Mouse (Mus musculus): Measurements from ENCODE around the gene Grm7. TPM values are rescaled to one million over a fixed set of nuclear protein-coding genes. Genes with fewer than 3 reads are reported as not detected.

The Grm7 gene
- polyA plus RNA-seq, 1 experiment, result 0.28 TPM

DNA sequence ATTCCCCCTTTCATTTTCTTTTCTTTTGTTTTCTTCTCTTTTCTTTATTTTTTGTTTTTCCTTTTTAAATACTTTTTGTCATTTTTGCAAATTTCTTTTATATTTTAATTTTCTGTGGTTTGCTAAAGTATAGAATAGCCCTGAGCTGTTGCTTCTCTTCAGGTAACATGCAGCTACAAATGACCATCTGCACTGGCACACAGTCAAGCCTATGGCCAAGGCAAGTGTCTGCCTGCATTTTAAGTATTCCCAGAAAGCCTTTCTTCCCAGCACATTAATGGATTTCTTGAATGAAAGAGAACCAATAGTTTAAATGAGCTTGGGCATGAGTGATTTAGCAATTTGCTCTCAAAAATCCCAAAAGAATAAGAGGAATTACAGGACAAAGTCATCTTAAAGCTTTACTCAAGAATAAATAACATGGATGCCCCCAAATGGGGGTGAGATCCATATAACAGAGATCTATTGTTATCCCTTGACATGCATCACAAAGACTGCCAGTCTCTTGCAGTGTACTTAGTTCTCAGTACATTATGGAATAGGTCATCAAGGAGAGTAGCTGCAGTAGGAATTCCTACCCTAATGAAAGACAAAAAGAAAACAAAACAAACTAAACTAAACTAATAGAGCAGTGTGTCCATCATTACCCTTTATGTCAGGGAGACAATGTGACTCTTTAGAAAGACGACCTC is 865.5 kb downstream of the Grm7 start:
- Histone ChIP-seq H3K36me3 (ENCODE audit: control insufficient read depth, insufficient read depth) (no peaks in the 10 kb centered on the region), H3K4me2 (ENCODE audit: low read depth) (no peak overlapping the region), H3K4me3 (no peak overlapping the region), H3K79me2 (ENCODE audit: control insufficient read depth, insufficient read depth) (no peaks in the 10 kb centered on the region), H3K27me3 (ENCODE audit: control insufficient read depth, insufficient read depth, insufficient read length) (no peaks in the 10 kb centered on the region), H3ac (ENCODE audit: control insufficient read depth, insufficient read length) (no peak overlapping the region)
- TF ChIP-seq USF1 (IDR thresholded peaks at IDR 0.05; ENCODE audit: low read depth) (no peak), TCF12 (IDR thresholded peaks at IDR 0.05; ENCODE audit: insufficient read depth, poor library complexity, severe bottlenecking) (no peak), MAX (IDR thresholded peaks at IDR 0.05; ENCODE audit: low read depth) (no peak), MYOD1 (IDR thresholded peaks at IDR 0.05; ENCODE audit: control insufficient read depth in 1 of 3, insufficient read length in 2 of 3, low read depth in 2 of 3) (no peak), E2F4 (IDR thresholded peaks at IDR 0.05; ENCODE audit: insufficient read depth) (no peak)

DNA sequence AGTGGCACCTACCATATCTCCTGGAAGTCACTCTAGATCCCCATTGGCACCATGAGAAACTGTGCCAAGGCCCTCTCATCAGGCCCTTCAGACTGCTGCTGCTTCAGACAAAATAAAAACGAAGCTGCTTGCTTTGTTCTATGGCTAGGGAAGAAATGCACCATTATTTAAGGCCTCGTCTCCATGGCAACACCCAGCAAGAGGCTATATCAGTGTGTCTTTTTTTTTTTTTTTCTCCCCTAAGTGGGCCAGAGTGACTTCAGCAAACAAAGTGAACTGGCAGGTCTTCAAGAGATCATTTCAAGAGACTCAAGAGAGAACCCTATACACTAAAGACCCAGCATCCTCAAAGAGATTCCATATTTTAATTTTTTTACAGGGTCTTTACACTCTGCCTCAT is 867.0 kb downstream of the Grm7 start:
- Histone ChIP-seq H3K79me2 (ENCODE audit: control insufficient read depth, insufficient read depth) (no peaks in the 10 kb centered on the region), H3K4me3 (no peak overlapping the region), H3K36me3 (ENCODE audit: control insufficient read depth, insufficient read depth) (no peaks in the 10 kb centered on the region), H3ac (ENCODE audit: control insufficient read depth, insufficient read length) (no peak overlapping the region), H3K27me3 (ENCODE audit: control insufficient read depth, insufficient read depth, insufficient read length) (no peaks in the 10 kb centered on the region), H3K4me2 (ENCODE audit: low read depth) (no peak overlapping the region)
- no peak for TF ChIP-seq POLR2AphosphoS2 (IDR thresholded peaks at IDR 0.05; ENCODE audit: insufficient read length, low read depth)
- TF ChIP-seq SRF (IDR thresholded peaks at IDR 0.05; ENCODE audit: control insufficient read depth, insufficient read length, low read depth), result no peak
- no peak for TF ChIP-seq TCF3 (IDR thresholded peaks at IDR 0.05; ENCODE audit: insufficient read length, low read depth)
- no peak for TF ChIP-seq MYOG (IDR thresholded peaks at IDR 0.05; ENCODE audit: control insufficient read depth in 1 of 3, insufficient read depth in 1 of 3, insufficient read length in 2 of 3, low read depth in 2 of 3)
- no peak for TF ChIP-seq POLR2A (IDR thresholded peaks at IDR 0.05; ENCODE audit: insufficient read length, low read depth)
- no peak for TF ChIP-seq REST (IDR thresholded peaks at IDR 0.05; ENCODE audit: insufficient read depth, insufficient read length)
- TF ChIP-seq MAX (IDR thresholded peaks at IDR 0.05; ENCODE audit: low read depth), result no peak
- no peak for TF ChIP-seq E2F4 (IDR thresholded peaks at IDR 0.05; ENCODE audit: insufficient read depth)
- TF ChIP-seq CEBPB (IDR thresholded peaks at IDR 0.05; ENCODE audit: insufficient read depth, poor library complexity, severe bottlenecking), result no peak
- no peak for TF ChIP-seq MYOD1 (IDR thresholded peaks at IDR 0.05; ENCODE audit: control insufficient read depth in 1 of 3, insufficient read length in 2 of 3, low read depth in 2 of 3)
- no peak for TF ChIP-seq TCF12 (IDR thresholded peaks at IDR 0.05; ENCODE audit: insufficient read depth, poor library complexity, severe bottlenecking)
- no peak for TF ChIP-seq USF1 (IDR thresholded peaks at IDR 0.05; ENCODE audit: low read depth)

DNA sequence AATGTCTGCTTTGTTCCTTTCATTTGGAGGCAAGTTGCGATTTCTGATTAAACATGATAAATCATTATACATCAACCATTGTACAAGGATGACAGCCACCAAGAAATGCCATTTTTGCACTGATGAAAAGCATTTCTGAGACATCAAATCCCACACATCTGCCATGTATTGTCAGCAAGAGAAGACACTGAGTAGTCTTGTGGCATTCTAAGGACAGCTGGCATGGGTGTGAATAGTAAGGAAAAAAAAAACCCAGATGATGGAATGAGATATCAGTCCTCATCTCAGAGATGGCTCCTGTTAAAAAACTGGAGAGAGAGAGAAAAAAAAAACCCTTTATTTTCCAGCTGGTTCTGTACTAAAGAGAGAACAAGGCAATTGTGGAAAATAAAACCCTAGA is 875.8 kb downstream of the Grm7 start:
- Histone ChIP-seq H3K4me2 (ENCODE audit: low read depth) (no peak overlapping the region), H3K79me2 (ENCODE audit: control insufficient read depth, insufficient read depth) (no peaks in the 10 kb centered on the region), H3K4me3 (no peak overlapping the region), H3K27me3 (ENCODE audit: control insufficient read depth, insufficient read depth, insufficient read length) (no peaks in the 10 kb centered on the region), H3ac (ENCODE audit: control insufficient read depth, insufficient read length) (no peak overlapping the region), H3K36me3 (ENCODE audit: control insufficient read depth, insufficient read depth) (no peaks in the 10 kb centered on the region)
- TF ChIP-seq MAX (IDR thresholded peaks at IDR 0.05; ENCODE audit: low read depth), result no peak
- no peak for TF ChIP-seq CEBPB (IDR thresholded peaks at IDR 0.05; ENCODE audit: insufficient read depth, poor library complexity, severe bottlenecking)
- no peak for TF ChIP-seq POLR2A (IDR thresholded peaks at IDR 0.05; ENCODE audit: insufficient read length, low read depth)
- no peak for TF ChIP-seq E2F4 (IDR thresholded peaks at IDR 0.05; ENCODE audit: insufficient read depth)
- TF ChIP-seq TCF12 (IDR thresholded peaks at IDR 0.05; ENCODE audit: insufficient read depth, poor library complexity, severe bottlenecking), result no peak
- TF ChIP-seq TCF3 (IDR thresholded peaks at IDR 0.05; ENCODE audit: insufficient read length, low read depth), result no peak
- no peak for TF ChIP-seq SRF (IDR thresholded peaks at IDR 0.05; ENCODE audit: control insufficient read depth, insufficient read length, low read depth)
- TF ChIP-seq USF1 (IDR thresholded peaks at IDR 0.05; ENCODE audit: low read depth), result no peak
- TF ChIP-seq POLR2AphosphoS2 (IDR thresholded peaks at IDR 0.05; ENCODE audit: insufficient read length, low read depth), result no peak
- no peak for TF ChIP-seq REST (IDR thresholded peaks at IDR 0.05; ENCODE audit: insufficient read depth, insufficient read length)
- TF ChIP-seq MYOD1 (IDR thresholded peaks at IDR 0.05; ENCODE audit: control insufficient read depth in 1 of 3, insufficient read length in 2 of 3, low read depth in 2 of 3), result no peak
- TF ChIP-seq MYOG (IDR thresholded peaks at IDR 0.05; ENCODE audit: control insufficient read depth in 1 of 3, insufficient read depth in 1 of 3, insufficient read length in 2 of 3, low read depth in 2 of 3), result no peak

DNA sequence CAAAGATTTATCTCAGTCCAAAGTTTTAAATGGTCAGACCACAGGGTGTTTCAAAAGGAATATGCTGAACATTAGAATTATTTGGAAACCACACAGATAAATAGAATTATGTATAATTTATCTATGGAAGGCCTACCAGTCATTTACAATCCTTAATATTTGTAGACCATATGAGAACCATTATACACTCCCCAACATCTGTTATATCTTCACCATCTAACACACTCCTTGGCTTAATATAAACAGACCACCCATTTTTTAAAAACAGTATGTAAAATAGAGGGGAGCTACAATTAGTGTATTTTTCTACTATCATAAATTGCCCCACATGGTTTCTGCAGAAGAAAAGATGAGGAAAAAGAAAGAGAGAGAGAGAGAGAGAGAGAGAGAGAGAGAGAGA is 876.7 kb downstream of the Grm7 start:
- H3K79me2 ChIP-seq (ENCODE audit: control insufficient read depth, insufficient read depth), result no peaks in the 10 kb centered on the region
- no peak overlapping the region for H3K4me2 ChIP-seq (ENCODE audit: low read depth)
- no peaks in the 10 kb centered on the region for H3K36me3 ChIP-seq (ENCODE audit: control insufficient read depth, insufficient read depth)
- no peaks in the 10 kb centered on the region for H3K27me3 ChIP-seq (ENCODE audit: control insufficient read depth, insufficient read depth, insufficient read length)
- no peak for TF ChIP-seq POLR2AphosphoS2 (IDR thresholded peaks at IDR 0.05; ENCODE audit: insufficient read length, low read depth)
- no peak for TF ChIP-seq REST (IDR thresholded peaks at IDR 0.05; ENCODE audit: insufficient read depth, insufficient read length)
- no peak for TF ChIP-seq USF1 (IDR thresholded peaks at IDR 0.05; ENCODE audit: low read depth)
- TF ChIP-seq POLR2A (IDR thresholded peaks at IDR 0.05; ENCODE audit: insufficient read length, low read depth), result no peak
- TF ChIP-seq SRF (IDR thresholded peaks at IDR 0.05; ENCODE audit: control insufficient read depth, insufficient read length, low read depth), result no peak
- TF ChIP-seq TCF12 (IDR thresholded peaks at IDR 0.05; ENCODE audit: insufficient read depth, poor library complexity, severe bottlenecking), result no peak
- TF ChIP-seq CEBPB (IDR thresholded peaks at IDR 0.05; ENCODE audit: insufficient read depth, poor library complexity, severe bottlenecking), result no peak
- TF ChIP-seq E2F4 (IDR thresholded peaks at IDR 0.05; ENCODE audit: insufficient read depth), result no peak
- TF ChIP-seq MAX (IDR thresholded peaks at IDR 0.05; ENCODE audit: low read depth), result no peak
- TF ChIP-seq TCF3 (IDR thresholded peaks at IDR 0.05; ENCODE audit: insufficient read length, low read depth), result no peak
- no peak for TF ChIP-seq MYOD1 (IDR thresholded peaks at IDR 0.05; ENCODE audit: control insufficient read depth in 1 of 3, insufficient read length in 2 of 3, low read depth in 2 of 3)
- TF ChIP-seq MYOG (IDR thresholded peaks at IDR 0.05; ENCODE audit: control insufficient read depth in 1 of 3, insufficient read depth in 1 of 3, insufficient read length in 2 of 3, low read depth in 2 of 3), result no peak
- no peak overlapping the region for H3ac ChIP-seq (ENCODE audit: control insufficient read depth, insufficient read length)
- no peak overlapping the region for H3K4me3 ChIP-seq
